Mouse (Mus musculus) heart, adult 2 months (tissue): ENCODE results near the gene Gm20388. TPM values are rescaled to one million over a fixed set of nuclear protein-coding genes. Genes with fewer than 3 reads are reported as not detected.
A peak's percentile ranks its signal among the peaks of the same experiment; 100 is the strongest.

Experiments
- DNase-seq, 2 experiments: peaks; one replicate each; pipeline ENCODE4 v3.0.0; 2021
- H3K27ac ChIP-seq: fragments of 200-600 bp; 2 replicates; pipeline ENCODE4 v1.8.1; 2022
- H3K27me3 ChIP-seq: fragments of 200-500 bp; 2 replicates; pipeline ENCODE4 v1.6.1; 2012; ENCODE audit warnings: mild to moderate bottlenecking, low read length, inconsistent platforms, mixed read lengths; ENCODE audit not compliant: control insufficient read depth, insufficient read depth
- H3K36me3 ChIP-seq: fragments of 200-500 bp; 2 replicates; pipeline ENCODE4 v1.6.1; 2012; ENCODE audit warnings: low read length, inconsistent platforms; ENCODE audit not compliant: control insufficient read depth, insufficient read depth
- H3K4me1 ChIP-seq: fragments of 200-500 bp; 2 replicates; pipeline ENCODE4 v1.6.1; 2011; ENCODE audit warnings: low read length; ENCODE audit not compliant: control insufficient read depth, insufficient read depth
- H3K4me3 ChIP-seq: fragments of 200-600 bp; 2 replicates; pipeline ENCODE4 v1.8.1; 2022
- H3K79me2 ChIP-seq: fragments of 200-500 bp; replicated peaks from 2 replicates; pipeline ENCODE4 v1.6.1; 2012; ENCODE audit warnings: mild to moderate bottlenecking, inconsistent platforms, low read length, moderate library complexity, mixed read lengths; ENCODE audit not compliant: control insufficient read depth, insufficient read depth
- H3K9ac ChIP-seq: fragments of 200-500 bp; 2 replicates; pipeline ENCODE4 v1.6.1; 2012; ENCODE audit warnings: low read depth, mild to moderate bottlenecking, control low read depth, inconsistent platforms, low read length, mixed read lengths
- CTCF ChIP-seq: fragments of 200-600 bp; IDR thresholded peaks from 2 replicates; pipeline ENCODE4 v1.8.1; 2022; ENCODE audit warnings: antibody characterized with exemption, mild to moderate bottlenecking, moderate library complexity
- EP300 ChIP-seq: fragments of 200-500 bp; IDR thresholded peaks from 2 replicates; pipeline ENCODE4 v1.6.1; 2011; ENCODE audit warnings: low read depth, low read length, control low read depth; ENCODE audit not compliant: insufficient read depth
- POLR2A ChIP-seq: fragments of 200-500 bp; IDR thresholded peaks from 2 replicates; pipeline ENCODE4 v1.6.1; 2011; ENCODE audit warnings: mild to moderate bottlenecking, low read depth, low read length, control low read depth; ENCODE audit not compliant: insufficient read depth
- WGBS: fragments of 180-500 bp; shearing (Covaris S2); methylation state at CpG from one replicate; pipeline ENCODE4 v1.1.7; 2018; 5-methylcytosine and 5-hydroxymethylcytosine counted together
- intact Hi-C: fragments of 180-260 bp; cut with DNase I; formaldehyde crosslinking; loops from one replicate; pipeline ENCODE4 v1.15.1; 2025
- polyA plus RNA-seq: library from polyadenylated mRNA; depleted of rRNA; stranded (reverse); fragments of >200 nt; gene quantifications from 2 replicates; pipeline ENCODE4 v1.2.3, GENCODE M21; 2012
- total RNA-seq, 2 experiments: library from RNA; stranded (reverse); gene quantifications; 2 replicates each; pipeline ENCODE4 v1.2.3; 2021

Gene Gm20388
- total and polyA plus RNA-seq, 3 experiments: 1.8 to 32.3 TPM; not detected in 1

DNA sequence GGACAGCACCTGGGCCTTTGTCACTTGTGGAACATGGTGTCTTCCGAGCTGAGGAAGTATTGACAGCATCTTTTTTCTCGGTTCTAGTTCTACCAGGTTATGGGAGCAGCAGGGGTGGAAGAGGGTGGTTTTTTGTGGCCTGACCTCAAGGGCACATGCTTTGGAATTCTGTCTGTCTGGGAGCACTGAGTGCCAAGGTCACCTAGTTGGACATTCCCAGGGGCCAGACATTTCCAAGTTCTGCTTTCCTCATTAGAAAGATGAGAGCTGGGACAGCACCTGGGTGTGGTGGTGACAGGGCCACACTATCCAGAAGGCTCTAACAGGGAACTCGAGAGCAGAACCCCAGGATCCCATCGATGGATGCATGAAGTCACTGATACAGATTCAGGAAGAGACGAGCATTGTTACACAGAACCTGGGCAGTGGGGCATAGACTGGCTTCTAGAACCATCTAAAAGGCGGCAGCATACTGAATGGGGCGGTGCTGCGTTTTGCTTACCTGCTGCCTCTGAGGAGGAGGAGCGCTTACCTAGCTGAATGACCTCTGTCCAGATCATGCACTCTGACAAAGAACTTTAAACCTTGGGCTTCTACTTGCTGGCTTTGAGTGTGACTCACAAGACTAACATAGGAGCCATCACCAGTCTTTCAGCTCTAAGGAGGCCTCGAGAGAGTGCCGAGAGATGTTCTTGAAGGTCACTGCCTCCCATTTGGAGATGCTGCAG, 2070.3 kb downstream of the Gm20388 start:
- intact Hi-C loops: no loop called here
- H3K4me3 ChIP-seq: no peak overlapping the region
- no peaks in the 10 kb centered on the region for H3K79me2 ChIP-seq
- TF ChIP-seq POLR2A (no peak), EP300 (no peak), CTCF (no peak)
- H3K4me1 ChIP-seq: no peaks in the 10 kb centered on the region; the same call in 1 of the 2 replicates
- no peaks in the 10 kb centered on the region for H3K27me3 ChIP-seq
- no peak overlapping the region for H3K9ac ChIP-seq
- H3K27ac ChIP-seq: no peak overlapping the region
- no peak for DNase-seq
- no peaks in the 10 kb centered on the region for H3K36me3 ChIP-seq
- 85% methylated on average over 11 of the region's 11 CpGs for WGBS

DNA sequence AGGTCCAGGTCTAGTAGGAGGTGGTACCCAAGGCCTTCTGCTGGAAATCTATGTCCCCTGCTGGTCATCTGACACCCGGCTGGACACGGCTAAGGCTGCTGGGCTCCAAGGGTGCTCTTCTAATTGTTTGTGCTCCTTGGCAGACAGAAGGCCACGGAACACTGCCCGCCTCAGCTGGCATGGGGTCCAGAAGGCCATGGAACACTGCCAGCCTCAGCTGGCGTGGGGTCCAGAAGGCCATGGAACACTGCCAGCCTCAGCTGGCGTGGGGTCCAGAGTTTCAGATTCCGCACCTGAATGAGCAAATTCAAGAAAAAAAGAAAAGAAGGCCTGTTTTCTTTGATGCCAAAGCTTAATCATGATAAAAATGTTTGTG, 2070.9 kb downstream of the Gm20388 start:
- Histone ChIP-seq H3K27me3 (no peaks in the 10 kb centered on the region), H3K36me3 (no peaks in the 10 kb centered on the region), H3K79me2 (no peaks in the 10 kb centered on the region), H3K27ac (no peak overlapping the region), H3K4me3 (no peak overlapping the region), H3K4me1 (no peaks in the 10 kb centered on the region; the same call in 1 of the 2 replicates), H3K9ac (no peak overlapping the region)
- TF ChIP-seq EP300 (no peak), CTCF (no peak), POLR2A (no peak)
- no peak for DNase-seq
- 75% methylated on average over 7 of the region's 7 CpGs for WGBS
- intact Hi-C loops: no loop called here

DNA sequence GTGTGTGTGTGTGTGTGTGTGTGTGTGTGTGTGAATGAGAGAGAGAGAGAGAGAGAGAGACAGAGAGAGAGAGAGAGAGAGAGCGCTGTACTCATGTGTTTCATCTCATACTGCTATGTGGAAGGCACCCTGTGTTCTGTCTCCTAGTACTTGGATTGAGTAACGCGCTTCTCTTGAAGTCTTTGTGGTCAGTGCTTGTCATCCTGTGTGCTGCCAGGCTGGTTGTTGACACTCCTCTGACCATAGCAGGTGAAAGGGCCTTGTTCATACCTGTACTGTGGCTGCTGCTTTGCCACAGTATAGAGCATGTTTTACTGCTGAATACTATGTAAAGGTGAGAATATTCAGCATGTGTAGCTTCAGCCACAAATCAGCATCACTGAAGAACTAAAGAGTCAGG, 2075.0 kb downstream of the Gm20388 start:
- Histone ChIP-seq H3K4me3 (no peak overlapping the region), H3K4me1 (no peaks in the 10 kb centered on the region; the same call in 1 of the 2 replicates), H3K27ac (no peak overlapping the region), H3K79me2 (no peaks in the 10 kb centered on the region), H3K9ac (no peak overlapping the region), H3K27me3 (no peaks in the 10 kb centered on the region), H3K36me3 (no peaks in the 10 kb centered on the region)
- TF ChIP-seq POLR2A: no peak
- no peak for TF ChIP-seq EP300
- no peak for TF ChIP-seq CTCF
- no peak for DNase-seq
- intact Hi-C loops: no loop called here
- 96% methylated on average over 3 of the region's 3 CpGs for WGBS

DNA sequence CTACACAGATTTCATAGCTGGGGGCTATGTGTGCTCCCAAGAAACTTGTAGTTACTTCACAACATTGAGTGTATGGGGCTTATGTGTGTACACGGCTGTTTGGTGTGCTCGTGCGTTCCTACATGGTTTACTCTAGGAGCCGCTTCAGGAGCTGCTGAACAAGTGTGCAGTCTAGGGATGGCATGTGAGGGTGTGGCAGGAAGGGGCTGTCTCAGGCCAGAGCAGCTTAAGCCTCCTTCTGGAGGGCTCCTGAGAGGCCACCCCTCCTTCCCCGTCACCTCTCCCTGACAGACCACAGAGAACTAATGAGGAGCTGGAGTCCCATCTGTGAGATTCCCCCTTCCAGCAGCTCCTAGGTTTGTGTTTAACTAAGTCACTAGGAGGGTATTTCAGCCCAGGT, 2077.3 kb downstream of the Gm20388 start:
- no peak for DNase-seq
- H3K79me2 ChIP-seq: no peaks in the 10 kb centered on the region
- H3K4me1 ChIP-seq: peaks cover 2% of the 10 kb centered on the region; the same call in 1 of the 2 replicates
- no peak overlapping the region for H3K4me3 ChIP-seq
- H3K36me3 ChIP-seq: no peaks in the 10 kb centered on the region
- TF ChIP-seq EP300 (no peak), CTCF (no peak)
- H3K27me3 ChIP-seq: no peaks in the 10 kb centered on the region
- no peak overlapping the region for H3K27ac ChIP-seq
- intact Hi-C loops: no loop called here
- 89% methylated on average over 5 of the region's 5 CpGs for WGBS
- no peak overlapping the region for H3K9ac ChIP-seq

DNA sequence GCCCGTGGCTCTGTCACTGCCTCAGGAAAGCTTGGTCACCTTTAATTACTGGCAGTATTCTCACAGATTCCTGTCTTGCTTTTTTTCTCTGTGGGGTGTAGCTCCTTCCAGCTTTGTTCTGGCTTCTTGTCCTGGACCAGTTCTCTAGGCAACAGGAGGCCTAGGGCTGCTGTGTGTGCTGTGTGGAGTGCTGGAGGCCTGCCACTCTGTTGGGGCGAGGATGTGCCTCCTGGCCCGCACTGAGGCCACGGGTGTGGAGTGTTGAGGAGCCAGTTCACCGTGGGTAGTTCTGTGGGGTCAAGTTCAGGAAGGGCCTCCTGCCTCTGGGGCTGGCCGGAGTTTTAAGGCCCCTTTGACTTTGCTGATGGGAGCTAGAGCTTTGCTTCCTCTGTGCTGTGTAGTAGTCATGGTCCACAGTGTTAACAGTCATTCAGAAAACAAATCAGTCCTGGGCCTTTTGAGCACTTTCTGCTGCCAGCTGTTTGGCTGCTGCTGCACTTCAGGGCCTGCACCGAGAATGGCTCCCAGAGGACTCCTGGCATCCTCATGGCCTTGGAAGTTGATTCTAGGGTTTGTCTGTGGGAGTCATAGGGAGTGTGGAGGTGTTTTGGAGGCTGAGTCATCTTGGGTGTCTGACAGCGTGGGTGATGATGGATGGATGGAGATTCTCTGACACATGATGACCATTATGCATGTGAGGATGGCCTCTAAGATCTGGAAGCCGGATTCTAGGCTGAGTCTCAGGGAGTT, 2080.0 kb downstream of the Gm20388 start:
- intact Hi-C loops: no loop called here
- Histone ChIP-seq H3K4me3 (no peak overlapping the region), H3K27me3 (no peaks in the 10 kb centered on the region), H3K9ac (no peak overlapping the region), H3K27ac (no peak overlapping the region), H3K36me3 (no peaks in the 10 kb centered on the region), H3K79me2 (no peaks in the 10 kb centered on the region), H3K4me1 (peaks cover 2% of the 10 kb centered on the region; the same call in 1 of the 2 replicates)
- peak; percentile 29 to 37 for DNase-seq
- 71% methylated on average over 9 of the region's 9 CpGs for WGBS
- TF ChIP-seq POLR2A (no peak), CTCF (no peak), EP300 (no peak)

DNA sequence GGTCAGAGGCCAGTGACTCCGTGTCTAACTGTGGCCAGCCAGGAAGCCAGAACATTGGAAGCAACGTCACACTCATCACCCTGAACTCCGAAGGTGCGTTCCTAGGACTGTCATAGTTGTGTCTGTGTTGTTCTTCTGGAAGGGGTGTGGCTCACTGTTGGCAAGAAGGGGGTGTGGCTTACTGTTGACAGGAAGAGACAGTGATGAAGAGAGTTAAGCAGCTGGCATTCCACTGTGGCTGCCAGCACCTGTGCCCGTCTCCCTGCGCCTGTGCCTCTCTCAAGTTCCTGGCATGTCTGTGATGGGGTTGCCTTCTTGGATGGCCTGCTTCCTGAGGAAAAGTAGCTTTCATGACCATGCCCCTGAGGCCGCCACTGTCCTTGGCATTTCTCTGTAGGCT, 2081.0 kb downstream of the Gm20388 start:
- Histone ChIP-seq H3K27ac (no peak overlapping the region), H3K4me1 (peaks cover 2% of the 10 kb centered on the region; the same call in 1 of the 2 replicates), H3K4me3 (no peak overlapping the region), H3K79me2 (no peaks in the 10 kb centered on the region), H3K9ac (no peak overlapping the region), H3K27me3 (no peaks in the 10 kb centered on the region), H3K36me3 (no peaks in the 10 kb centered on the region)
- no peak for TF ChIP-seq POLR2A
- no peak for TF ChIP-seq EP300
- TF ChIP-seq CTCF: no peak
- no peak for DNase-seq
- WGBS: 70% methylated on average over 7 of the region's 7 CpGs
- intact Hi-C loops: no loop called here
